7 mouse cellular contexts compared by ENCODE assay signal in the genomic region with DNA sequence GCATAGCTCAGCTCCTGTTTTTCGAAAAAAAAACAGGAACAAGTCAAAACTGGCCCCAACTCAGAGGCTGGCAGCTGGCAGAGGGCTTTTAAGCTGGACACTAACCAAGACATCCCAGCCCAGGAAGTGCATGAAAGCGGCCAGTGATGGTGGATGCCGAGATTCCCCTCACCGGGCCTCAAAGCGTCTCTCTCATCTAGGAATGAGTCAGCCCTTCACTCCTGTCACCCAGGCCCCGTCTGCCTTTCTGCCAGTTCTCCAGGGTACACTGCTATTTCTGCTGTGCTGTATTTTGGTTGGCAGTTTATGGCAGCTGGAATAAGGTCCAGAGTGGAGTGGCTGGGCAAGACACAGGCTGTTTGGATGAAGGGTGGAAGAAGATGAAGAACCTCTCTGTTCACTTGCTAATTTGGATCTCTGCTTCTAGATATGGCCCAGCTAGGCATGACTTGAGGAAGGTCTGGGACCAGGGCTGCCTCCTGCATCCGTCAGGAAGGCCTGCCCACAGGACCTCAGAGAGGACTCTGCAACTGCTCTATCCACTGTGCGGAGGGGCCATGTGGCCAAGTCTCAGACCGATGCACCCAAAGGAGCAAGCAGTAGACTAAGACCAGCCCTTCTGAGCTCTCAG. TPM values are rescaled to one million over a fixed set of nuclear protein-coding genes. Genes with fewer than 3 reads are reported as not detected.
DNase-seq lines count a peak whose midpoint lies in the region; ATAC-seq lines count a peak whose summit lies in the region.

No protein-coding gene starts in this region.

- H3K27me3 ChIP-seq in hindbrain, embryonic 11.5 days (ENCODE audit: control insufficient read depth, insufficient read depth, low read length) = no peaks in the 10 kb centered on the region
- H3K27me3 ChIP-seq in neural tube, embryonic 15.5 days (replicated peaks) = no peaks in the 10 kb centered on the region

- 60% methylated on average over 9 of the region's 9 CpGs for WGBS in hindbrain, embryonic 11.5 days
- 62% methylated on average over 9 of the region's 9 CpGs for WGBS in neural tube, embryonic 15.5 days

- H3K4me3 ChIP-seq in hindbrain, embryonic 11.5 days (ENCODE audit: low read depth, low read length) = no peak overlapping the region
- H3K4me3 ChIP-seq in neural tube, embryonic 15.5 days (replicated peaks) = no peak overlapping the region

- ATAC-seq in hindbrain, embryonic 11.5 days (ENCODE audit: low FRiP score) = no peak
- no peak for ATAC-seq in neural tube, embryonic 15.5 days (ENCODE audit: low FRiP score)
- ATAC-seq in megakaryocyte-erythroid progenitor cell, adult 5-6 weeks (replicated peaks; ENCODE audit: low FRiP score, low TSS enrichment, poor library complexity, severe bottlenecking) = no peak

- 0 out of 2 replicates have a peak, but pooled peaks cover 2% of the 10 kb centered on the region for H3K4me1 ChIP-seq in hindbrain, embryonic 11.5 days (replicated peaks; ENCODE audit: control insufficient read depth, insufficient read depth, low read length)
- peaks cover 23% of the 10 kb centered on the region for H3K4me1 ChIP-seq in neural tube, embryonic 15.5 days

- no peaks in the 10 kb centered on the region for H3K36me3 ChIP-seq in hindbrain, embryonic 11.5 days (ENCODE audit: control insufficient read depth, insufficient read depth, low read length)
- H3K36me3 ChIP-seq in neural tube, embryonic 15.5 days = no peaks in the 10 kb centered on the region

- H3K4me2 ChIP-seq in hindbrain, embryonic 11.5 days (replicated peaks; ENCODE audit: low read depth, low read length) = no peak overlapping the region
- no peak overlapping the region for H3K4me2 ChIP-seq in neural tube, embryonic 15.5 days

- no peaks in the 10 kb centered on the region for H3K9me3 ChIP-seq in hindbrain, embryonic 11.5 days (ENCODE audit: control insufficient read depth, low read length)
- no peaks in the 10 kb centered on the region for H3K9me3 ChIP-seq in neural tube, embryonic 15.5 days (replicated peaks)

- H3K27ac ChIP-seq in hindbrain, embryonic 11.5 days (ENCODE audit: low read depth, low read length) = no peak overlapping the region
- H3K27ac ChIP-seq in neural tube, embryonic 15.5 days (replicated peaks) = peak overlapping the region; percentile 67

- no peak overlapping the region for H3K9ac ChIP-seq in hindbrain, embryonic 11.5 days (ENCODE audit: low read depth, low read length)
- H3K9ac ChIP-seq in neural tube, embryonic 15.5 days (replicated peaks) = no peak overlapping the region

- DNase-seq in urinary bladder, postnatal 14 days (ENCODE audit: low spot score) = peak; percentile 60
- no peak for DNase-seq in urinary bladder, postnatal 10 days (ENCODE audit: low spot score)
- DNase-seq in fibroblast of lung, adult 2 months (ENCODE audit: low read depth) = peak; percentile 93
- peak; percentile 8 for DNase-seq in hindbrain, embryonic 11.5 days (ENCODE audit: low spot score)
- peak; percentile 62 for DNase-seq in left cerebral cortex, postnatal 4 days

- intact Hi-C loops in left cerebral cortex, postnatal 4 days (cut with DNase I) = no loop called here

RNA-seq across cellular contexts. Expression of a gene that starts 27.3 kb away (rescaled TPM):
- polyA plus RNA-seq in hindbrain, embryonic 11.5 days (2014; fragmentation: Nextera tagmentation; extraction: Ambion mirVana) = 1.7 and 1.8 TPM in 2 replicates
- 1 to 10 TPM; 3.1 to 3.9 TPM for total RNA-seq in left cerebral cortex, postnatal 4 days (2021)
- 2.5 and 4.2 TPM in 2 replicates for polyA plus RNA-seq in neural tube, embryonic 15.5 days (2015; fragmentation: Nextera tagmentation; extraction: Ambion mirVana)
- total RNA-seq in megakaryocyte-erythroid progenitor cell, adult 5-6 weeks (2014; fragmentation: Nextera tagmentation) = not detected in 2 replicates
- not detected in 2 replicates for total RNA-seq in megakaryocyte-erythroid progenitor cell, adult 5-6 weeks (2017)

RNA-seq across cellular contexts. Expression of a gene that starts 51.9 kb away (rescaled TPM):
- polyA plus RNA-seq in hindbrain, embryonic 11.5 days (2014; fragmentation: Nextera tagmentation; extraction: Ambion mirVana) = 182 and 205 TPM in 2 replicates
- total RNA-seq in left cerebral cortex, postnatal 4 days (2021) = 100 to 1,000 TPM; 106 TPM
- polyA plus RNA-seq in neural tube, embryonic 15.5 days (2015; fragmentation: Nextera tagmentation; extraction: Ambion mirVana) = 112 and 128 TPM in 2 replicates
- 89.4 and 102 TPM in 2 replicates for total RNA-seq in megakaryocyte-erythroid progenitor cell, adult 5-6 weeks (2014; fragmentation: Nextera tagmentation)
- 33.0 and 55.6 TPM in 2 replicates for total RNA-seq in megakaryocyte-erythroid progenitor cell, adult 5-6 weeks (2017)

Comparison
In these comparisons a context has a peak if more than half of its experiments do, and no peak if none do; other contexts are left out.
1. RNA of a gene that starts 27.3 kb away (total RNA-seq): 3.1 to 3.9 TPM in left cerebral cortex, postnatal 4 days; not detected in megakaryocyte-erythroid progenitor cell, adult 5-6 weeks; every median in the first group is over 4 times any median in the second.